Mouse (Mus musculus): ENCODE measurements around the gene Pigp. TPM values are rescaled to one million over a fixed set of nuclear protein-coding genes. Genes with fewer than 3 reads are reported as not detected.

Pigp gene
- polyA plus RNA-seq, 1 experiment from 2014 or later = 111 TPM

DNA sequence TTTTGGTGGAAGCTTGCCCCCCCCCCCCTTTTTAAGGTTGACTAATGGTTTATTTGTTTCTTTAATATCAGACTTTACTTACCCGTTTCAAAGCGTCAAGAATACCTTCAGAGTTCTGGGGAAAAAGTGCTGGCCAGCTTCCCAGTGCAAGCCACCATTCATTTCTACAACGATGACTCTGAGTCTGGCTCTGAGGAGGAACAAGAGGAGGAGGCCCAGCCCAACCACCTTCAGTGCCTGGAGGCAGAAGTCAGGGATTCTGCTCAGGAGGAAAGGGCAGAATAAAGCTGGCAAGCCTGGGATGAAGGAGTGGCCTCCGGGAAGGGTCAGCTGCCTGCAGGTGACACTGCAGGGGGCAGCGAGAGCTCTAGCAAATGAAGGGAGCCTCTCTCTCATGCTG is 36.0 kb downstream of the Pigp start:
- Histone ChIP-seq H3K4me1 (no peaks in the 10 kb centered on the region), H3K9me3 (no peaks in the 10 kb centered on the region), H3K4me3 (no peak overlapping the region), H3K4me2 (no peak overlapping the region), H3K9ac (no peak overlapping the region), H3K36me3 (no peaks in the 10 kb centered on the region), H3K27ac (replicated peaks) (no peak overlapping the region), H3K27me3 (replicated peaks) (no peaks in the 10 kb centered on the region)
- 40% methylated on average over 5 of the region's 5 CpGs for WGBS
- no peak for ATAC-seq (ENCODE audit: extremely low read depth, insufficient number of reproducible peaks, low FRiP score, low TSS enrichment)

DNA sequence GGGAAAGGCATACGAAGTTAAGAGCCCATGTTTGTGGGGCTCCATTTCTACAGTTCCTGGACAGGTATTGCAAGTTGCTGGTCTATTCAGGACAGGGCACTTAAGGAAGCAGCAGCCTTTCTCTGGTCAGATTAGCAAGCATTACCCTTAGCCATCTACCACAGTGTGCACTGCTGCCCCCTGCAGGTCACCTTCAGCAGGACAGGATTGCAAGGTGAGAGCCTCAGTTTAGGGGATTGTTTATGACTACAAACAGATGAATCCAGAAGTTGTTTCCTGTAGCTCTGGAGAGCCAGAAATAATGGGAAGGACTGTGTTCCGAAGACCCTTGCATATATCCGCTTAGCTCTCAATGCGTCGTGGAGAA is 39.8 kb downstream of the Pigp start:
- peaks cover 20% of the 10 kb centered on the region for H3K27me3 ChIP-seq (replicated peaks)
- no peak overlapping the region for H3K4me3 ChIP-seq
- H3K9ac ChIP-seq = no peak overlapping the region
- H3K4me2 ChIP-seq = no peak overlapping the region
- no peak for ATAC-seq (ENCODE audit: extremely low read depth, insufficient number of reproducible peaks, low FRiP score, low TSS enrichment)
- WGBS = 54% methylated on average over 5 of the region's 5 CpGs
- peaks cover 19% of the 10 kb centered on the region for H3K4me1 ChIP-seq
- no peaks in the 10 kb centered on the region for H3K36me3 ChIP-seq
- H3K27ac ChIP-seq (replicated peaks) = no peak overlapping the region
- no peaks in the 10 kb centered on the region for H3K9me3 ChIP-seq

- 74% methylated on average over 9 of the region's 9 CpGs for WGBS
- H3K4me2 ChIP-seq = no peak overlapping the region
- no peak overlapping the region for H3K9ac ChIP-seq
- no peaks in the 10 kb centered on the region for H3K9me3 ChIP-seq
- H3K4me1 ChIP-seq = peaks cover 19% of the 10 kb centered on the region
- no peak for ATAC-seq (ENCODE audit: extremely low read depth, insufficient number of reproducible peaks, low FRiP score, low TSS enrichment)
- no peak overlapping the region for H3K4me3 ChIP-seq
- no peaks in the 10 kb centered on the region for H3K36me3 ChIP-seq
- no peak overlapping the region for H3K27ac ChIP-seq (replicated peaks)
- peaks cover 23% of the 10 kb centered on the region for H3K27me3 ChIP-seq (replicated peaks)
These were observed 40.3 kb downstream of the Pigp start for GRCm38 (mm10) chr16:94331233-94331885.

DNA sequence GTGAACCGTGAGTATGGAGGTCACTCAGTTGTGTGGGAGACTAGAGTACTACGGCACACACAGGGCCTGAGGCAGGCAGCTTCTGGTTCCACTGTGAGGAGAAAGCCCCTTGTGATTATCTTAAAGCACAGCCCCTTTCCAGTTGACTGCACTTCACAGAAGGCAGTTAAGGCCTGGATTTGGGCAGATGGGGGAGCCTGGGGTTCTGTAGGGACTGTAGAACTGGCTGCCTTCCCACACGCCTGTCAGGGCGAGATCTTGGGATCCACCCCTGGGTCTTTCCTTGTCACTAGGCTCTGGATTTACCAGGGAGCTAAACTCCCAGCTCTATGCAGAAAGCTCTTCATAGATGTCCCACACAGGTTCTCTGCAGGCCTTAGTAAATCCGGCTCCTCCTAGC is 41.2 kb downstream of the Pigp start:
- H3K4me2 ChIP-seq = no peak overlapping the region
- ATAC-seq (ENCODE audit: extremely low read depth, insufficient number of reproducible peaks, low FRiP score, low TSS enrichment) = no peak
- H3K9ac ChIP-seq = no peak overlapping the region
- peaks cover 19% of the 10 kb centered on the region for H3K4me1 ChIP-seq
- no peaks in the 10 kb centered on the region for H3K36me3 ChIP-seq
- H3K27me3 ChIP-seq (replicated peaks) = peaks cover 23% of the 10 kb centered on the region
- H3K27ac ChIP-seq (replicated peaks) = no peak overlapping the region
- H3K4me3 ChIP-seq = no peak overlapping the region
- WGBS = 76% methylated on average over 5 of the region's 5 CpGs
- no peaks in the 10 kb centered on the region for H3K9me3 ChIP-seq

GRCm38 (mm10) chr16:94328881-94329867 is 42.5 kb downstream of the Pigp start:
- peak overlapping the region; percentile 71 for H3K4me3 ChIP-seq
- 14% methylated on average over 25 of the region's 25 CpGs for whole genome bisulfite sequencing
- H3K4me2 ChIP-seq = peak overlapping the region; percentile 89
- peak overlapping the region; percentile 84 for H3K9ac ChIP-seq
- H3K27ac ChIP-seq (replicated peaks) = no peak overlapping the region
- H3K27me3 ChIP-seq (replicated peaks) = peaks cover 26% of the 10 kb centered on the region
- ATAC-seq (ENCODE audit: extremely low read depth, insufficient number of reproducible peaks, low FRiP score, low TSS enrichment) = no peak
- H3K4me1 ChIP-seq = peaks cover 19% of the 10 kb centered on the region
- no peaks in the 10 kb centered on the region for H3K36me3 ChIP-seq
- H3K9me3 ChIP-seq = no peaks in the 10 kb centered on the region

DNA sequence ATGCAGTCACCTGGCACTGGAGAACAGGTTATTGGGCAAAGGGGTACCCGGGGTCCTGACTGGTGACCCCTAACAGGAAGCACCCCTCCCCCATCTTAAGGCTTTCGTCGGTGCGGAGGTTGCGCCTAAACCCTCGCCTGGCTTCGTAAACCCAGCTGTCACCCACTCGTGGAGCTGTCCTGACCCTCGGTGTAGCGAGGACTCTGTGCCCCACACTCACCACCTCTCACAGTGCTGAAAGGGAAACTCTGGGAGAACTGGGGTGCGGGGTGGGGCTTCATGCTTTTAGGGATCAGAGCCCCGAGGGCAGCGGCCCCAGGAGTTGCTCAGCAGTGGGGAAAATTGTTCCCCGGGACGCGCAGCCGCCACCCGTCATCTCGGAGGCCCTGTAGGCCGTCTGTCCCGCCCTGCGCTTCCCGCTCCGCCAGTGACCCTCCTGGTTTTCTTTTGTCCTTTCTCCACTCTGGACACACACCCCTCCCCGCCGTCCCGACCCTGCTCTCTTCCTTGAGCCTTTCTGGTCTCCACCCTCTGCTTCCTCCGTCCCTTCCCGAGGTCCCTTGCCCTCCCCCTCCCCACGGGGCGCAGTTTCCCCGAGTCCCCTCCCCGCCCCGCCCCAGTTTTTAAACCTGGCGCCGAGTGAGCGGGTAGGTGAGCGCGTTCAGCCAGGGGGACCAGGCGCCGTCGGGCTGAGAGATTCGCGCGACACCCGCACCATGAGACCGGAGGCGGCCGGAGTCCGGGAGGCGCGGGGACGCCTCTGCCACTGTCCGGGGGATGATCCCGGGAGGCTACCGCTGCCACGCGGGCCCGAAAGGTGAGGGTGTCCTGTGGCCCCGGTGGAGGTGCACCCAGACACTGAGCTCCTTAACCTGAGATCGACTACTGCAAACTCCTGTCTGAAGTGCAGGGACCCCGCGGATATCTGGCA is 43.6 kb downstream of the Pigp start, which contains the start of gene Ripply3:
Ripply3 (plus strand) TSS at position 640 of the 931 bp plus-strand sequence.
- Histone ChIP-seq H3K9ac (peak within 1 kb of the TSS; percentile 84), H3K36me3 (no peaks in the 10 kb centered on the region), H3K4me2 (peak within 1 kb of the TSS; percentile 89), H3K27me3 (replicated peaks) (peaks cover 26% of the 10 kb centered on the region), H3K9me3 (no peaks in the 10 kb centered on the region), H3K4me1 (peaks cover 19% of the 10 kb centered on the region), H3K27ac (replicated peaks) (no peak within 1 kb of the TSS), H3K4me3 (peak within 1 kb of the TSS; percentile 71)
- WGBS = under 1% methylated on average over 63 of the region's 63 CpGs
- peak; percentile 31; the same call in 1 of the 2 replicates for ATAC-seq (ENCODE audit: extremely low read depth, insufficient number of reproducible peaks, low FRiP score, low TSS enrichment)

DNA sequence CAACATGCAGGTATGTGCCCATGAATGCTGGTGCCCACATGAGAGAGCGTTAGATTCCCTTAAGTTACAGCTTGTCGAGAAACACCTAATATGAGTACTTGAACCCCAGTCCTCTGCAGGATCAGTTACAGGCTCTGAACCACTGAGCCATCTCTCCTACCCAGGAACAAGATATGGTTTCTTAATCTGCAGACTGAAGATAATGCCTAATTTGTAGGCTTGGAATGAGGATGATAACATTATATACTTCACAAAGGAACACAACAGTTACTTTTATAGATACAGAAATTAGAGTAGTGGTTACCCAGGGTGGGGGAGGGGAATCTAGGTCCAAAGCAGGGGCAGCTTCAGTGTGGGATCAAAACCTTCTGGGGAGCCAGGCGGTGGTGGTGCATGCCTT is 45.6 kb downstream of the Pigp start:
- Histone ChIP-seq H3K9ac (no peak overlapping the region), H3K36me3 (no peaks in the 10 kb centered on the region), H3K27me3 (replicated peaks) (peaks cover 26% of the 10 kb centered on the region), H3K4me1 (peaks cover 19% of the 10 kb centered on the region), H3K4me2 (no peak overlapping the region), H3K4me3 (no peak overlapping the region), H3K9me3 (no peaks in the 10 kb centered on the region), H3K27ac (replicated peaks) (no peak overlapping the region)
- WGBS = 77% methylated on average over 3 of the region's 3 CpGs
- no peak for ATAC-seq (ENCODE audit: extremely low read depth, insufficient number of reproducible peaks, low FRiP score, low TSS enrichment)

DNA sequence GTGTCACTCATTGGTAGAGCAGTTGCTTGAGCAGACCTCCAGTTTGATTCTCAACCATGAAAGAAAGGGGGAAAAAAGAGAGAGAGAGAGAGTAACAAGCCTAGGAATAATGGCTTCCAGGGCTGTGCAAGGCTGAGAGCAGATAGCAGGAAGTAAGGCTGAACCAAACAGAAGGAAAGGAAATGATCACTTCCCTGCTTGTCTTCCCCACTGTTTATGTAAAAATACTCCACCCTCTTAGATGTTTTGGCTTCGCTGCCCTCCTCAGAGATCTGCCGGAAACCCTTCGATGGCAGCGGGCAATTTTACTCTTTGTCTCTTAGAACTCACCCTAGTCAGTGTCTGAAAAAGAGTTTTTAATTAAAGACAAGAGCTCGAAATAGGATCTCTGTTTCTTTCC is 48.0 kb downstream of the Pigp start:
- H3K4me3 ChIP-seq = no peak overlapping the region
- H3K4me1 ChIP-seq = peaks cover 10% of the 10 kb centered on the region
- ATAC-seq (ENCODE audit: extremely low read depth, insufficient number of reproducible peaks, low FRiP score, low TSS enrichment) = no peak
- peaks cover 17% of the 10 kb centered on the region for H3K27me3 ChIP-seq (replicated peaks)
- H3K9ac ChIP-seq = no peak overlapping the region
- no peak overlapping the region for H3K4me2 ChIP-seq
- H3K9me3 ChIP-seq = no peaks in the 10 kb centered on the region
- WGBS = 57% methylated on average over 5 of the region's 5 CpGs
- H3K27ac ChIP-seq (replicated peaks) = peak overlapping the region; percentile 33; the same call in 1 of the 2 replicates
- no peaks in the 10 kb centered on the region for H3K36me3 ChIP-seq

- no peak for ATAC-seq (ENCODE audit: extremely low read depth, insufficient number of reproducible peaks, low FRiP score, low TSS enrichment)
- H3K36me3 ChIP-seq = no peaks in the 10 kb centered on the region
- no peak overlapping the region for H3K4me3 ChIP-seq
- H3K27ac ChIP-seq (replicated peaks) = no peak overlapping the region
- H3K4me1 ChIP-seq = no peaks in the 10 kb centered on the region
- H3K4me2 ChIP-seq = no peak overlapping the region
- no peak overlapping the region for H3K9ac ChIP-seq
- H3K27me3 ChIP-seq (replicated peaks) = 0 out of 2 replicates have a peak, but pooled peaks cover 3% of the 10 kb centered on the region
- WGBS = 78% methylated on average over 5 of the region's 5 CpGs
- no peaks in the 10 kb centered on the region for H3K9me3 ChIP-seq
These were observed 51.4 kb downstream of the Pigp start for GRCm38 (mm10) chr16:94320223-94320622.

- no peaks in the 10 kb centered on the region for H3K36me3 ChIP-seq
- WGBS = 55% methylated on average over 5 of the region's 5 CpGs
- no peak overlapping the region for H3K4me2 ChIP-seq
- H3K4me1 ChIP-seq = peaks cover 6% of the 10 kb centered on the region
- H3K27ac ChIP-seq (replicated peaks) = no peak overlapping the region
- H3K9ac ChIP-seq = no peak overlapping the region
- H3K9me3 ChIP-seq = no peaks in the 10 kb centered on the region
- H3K4me3 ChIP-seq = no peak overlapping the region
- H3K27me3 ChIP-seq (replicated peaks) = no peaks in the 10 kb centered on the region
- no peak for ATAC-seq (ENCODE audit: extremely low read depth, insufficient number of reproducible peaks, low FRiP score, low TSS enrichment)
These were observed 53.9 kb downstream of the Pigp start for GRCm38 (mm10) chr16:94317752-94318151.

GRCm38 (mm10) chr16:94315215-94315614 is 56.4 kb downstream of the Pigp start:
- Histone ChIP-seq H3K4me1 (peaks cover 13% of the 10 kb centered on the region), H3K9me3 (no peaks in the 10 kb centered on the region), H3K27me3 (replicated peaks) (no peaks in the 10 kb centered on the region), H3K9ac (no peak overlapping the region), H3K4me3 (no peak overlapping the region), H3K27ac (replicated peaks) (no peak overlapping the region), H3K36me3 (no peaks in the 10 kb centered on the region), H3K4me2 (no peak overlapping the region)
- 30% methylated on average over 1 of the region's 1 CpGs for WGBS
- no peak for ATAC-seq (ENCODE audit: extremely low read depth, insufficient number of reproducible peaks, low FRiP score, low TSS enrichment)

Measured in heart, embryonic 13.5 days (tissue).